Mouse (Mus musculus): Measurements from ENCODE around the gene Epn1.

DNA sequence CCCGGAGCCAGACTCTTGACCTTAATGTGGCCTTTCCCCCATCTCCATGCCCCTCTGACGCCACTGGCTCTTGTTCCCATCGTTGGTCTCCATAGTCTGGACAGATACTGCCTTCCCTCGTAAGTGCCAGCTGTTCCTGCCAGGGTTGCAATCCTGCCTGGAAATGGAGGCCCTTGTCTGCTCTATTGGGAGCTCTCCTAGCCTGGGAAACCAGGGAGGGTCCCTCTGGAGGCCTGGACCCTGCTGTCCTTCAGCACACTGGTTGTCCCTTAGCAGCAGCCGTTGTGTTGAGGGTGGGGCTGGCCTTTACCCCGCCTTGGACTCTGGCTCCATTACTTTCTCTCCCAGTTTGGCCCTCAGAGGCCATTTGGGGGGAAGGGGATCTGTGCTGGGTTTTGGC lies 12.3 kb downstream of the Epn1 start:
- TF ChIP-seq CTCF (IDR thresholded peaks at IDR 0.05; ENCODE audit: control insufficient read depth, insufficient read depth, low read length) (no peak), POLR2A (IDR thresholded peaks at IDR 0.05; ENCODE audit: borderline replicate concordance, control insufficient read depth, low read depth, low read length) (no peak)
